Mouse (Mus musculus): ENCODE measurements around the gene Rps15. TPM values are rescaled to one million over a fixed set of nuclear protein-coding genes. Genes with fewer than 3 reads are reported as not detected.

The Rps15 gene
- total RNA-seq, 2 experiments from 2014 or later: 745 to 872 TPM

DNA sequence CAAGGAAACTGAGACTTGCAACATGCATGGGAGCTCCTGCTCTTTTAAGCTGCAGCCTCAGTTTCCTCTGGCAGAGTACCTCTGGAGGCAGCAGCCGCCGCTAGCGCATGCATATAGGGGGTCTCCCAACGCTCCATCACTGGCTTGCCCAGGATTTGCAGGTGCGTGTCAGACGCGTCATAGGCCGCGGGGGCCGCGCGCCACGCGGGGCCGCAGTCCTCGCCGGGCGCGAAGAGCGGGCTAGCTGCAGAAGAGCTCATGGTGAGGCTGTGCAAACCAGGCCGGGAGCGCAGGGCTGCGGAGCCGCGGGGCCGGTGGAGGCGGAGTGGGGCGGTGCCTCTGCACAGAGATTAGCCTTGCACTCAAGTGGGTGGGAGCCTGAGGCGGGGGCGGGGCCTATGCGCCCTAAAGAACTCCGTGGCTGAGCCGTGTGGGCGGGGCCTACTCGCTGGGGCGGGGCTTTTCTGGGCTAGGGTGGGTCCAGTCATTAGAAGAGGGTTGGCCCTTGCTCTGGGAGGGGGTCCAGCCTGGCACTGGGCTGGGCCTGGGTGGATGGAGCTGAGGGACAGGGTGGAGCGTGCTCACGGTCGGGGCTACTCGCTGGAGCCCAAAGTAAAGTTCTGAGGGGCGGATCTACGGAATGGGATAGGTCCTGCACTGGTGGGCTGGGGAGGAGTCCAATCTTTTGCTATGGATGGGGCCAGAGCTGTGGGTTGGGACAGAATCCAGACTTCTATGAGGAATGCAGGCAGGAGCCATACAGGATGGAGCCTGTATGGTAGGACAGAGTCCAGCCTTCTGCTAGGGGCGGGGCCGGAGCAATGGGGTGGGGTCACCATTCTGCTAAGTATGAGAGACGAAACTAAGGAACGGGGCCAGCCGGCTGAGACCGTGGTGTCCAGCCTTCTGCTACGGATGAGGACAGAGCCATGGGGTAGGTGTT is 31.3 kb upstream of the Rps15 start, which contains the start of the genes Gamt and Dazap1:
Gene Gamt, minus strand, starts transcription at position 371 of the 943 bp plus-strand sequence.
Gene Dazap1, plus strand, starts transcription at position 845 of the 943 bp plus-strand sequence.
- peak; percentile 98 to 99 for DNase-seq

DNA sequence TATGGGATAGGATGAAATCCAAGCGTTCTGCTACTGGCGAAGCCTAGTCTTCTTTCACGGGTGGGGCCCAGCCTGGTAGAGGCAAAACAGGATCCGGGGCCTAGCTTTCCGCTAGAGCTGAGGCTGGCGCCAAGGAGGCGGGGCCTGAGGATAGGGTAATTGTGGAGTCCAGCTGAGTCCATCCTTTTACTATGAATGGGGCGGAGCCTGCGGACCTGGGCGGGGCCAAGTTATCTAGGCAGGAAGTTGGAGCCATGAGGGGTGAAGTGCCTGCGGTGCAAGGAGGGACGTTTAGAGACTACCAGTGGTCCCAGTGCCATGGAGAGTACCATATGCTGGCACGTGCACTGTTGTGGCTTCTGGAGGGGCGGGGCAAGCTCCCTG is 30.7 kb upstream of the Rps15 start:
- peak; percentile 98 to 99 for DNase-seq

DNA sequence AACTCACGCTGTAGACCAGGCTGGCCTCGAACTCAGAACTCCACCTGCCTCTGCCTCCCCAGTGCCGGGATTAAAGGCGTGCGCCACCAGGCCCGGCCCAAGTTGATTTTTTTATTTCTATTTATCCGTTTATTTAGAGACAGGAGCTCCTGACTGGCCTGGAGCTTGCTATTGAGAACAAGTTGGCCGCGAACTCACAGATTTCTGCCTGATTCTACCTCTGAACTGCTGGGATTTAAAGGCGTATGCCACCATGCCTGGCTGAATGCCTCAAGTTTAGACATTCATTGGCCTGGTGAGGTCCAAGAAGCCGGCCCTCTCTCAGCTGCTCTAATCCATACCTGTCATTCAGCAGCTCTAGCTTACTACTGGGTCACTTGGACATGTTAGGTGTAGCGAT is 30.1 kb upstream of the Rps15 start:
- DNase-seq: no peak

DNA sequence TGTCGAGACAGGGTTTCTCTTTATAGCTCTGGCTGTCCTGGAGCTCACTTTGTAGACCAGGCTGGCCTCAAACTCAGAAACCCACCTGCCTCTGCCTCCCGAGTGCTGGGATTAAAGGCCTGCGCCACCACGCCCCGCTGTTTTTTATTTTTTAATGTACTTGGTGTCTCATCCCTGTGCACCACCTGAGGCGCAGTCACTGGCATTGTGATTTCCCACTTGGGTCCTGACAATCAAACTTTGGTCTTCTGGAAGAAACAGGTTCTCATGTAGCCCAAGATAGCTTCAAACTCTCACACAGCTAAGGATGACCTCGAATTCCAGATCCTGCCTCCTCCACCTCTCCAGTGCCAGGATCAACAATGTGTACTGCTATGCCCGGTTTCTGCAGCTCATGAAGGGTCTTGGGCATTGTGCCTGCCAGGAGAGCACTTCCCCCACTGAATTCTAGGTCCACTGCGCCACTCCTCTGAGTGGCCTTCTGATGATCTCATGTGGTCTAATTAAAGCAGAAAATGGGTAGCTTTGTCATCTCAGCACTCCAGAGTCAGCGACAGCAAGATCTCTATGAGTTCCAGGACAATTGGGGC is 29.4 kb upstream of the Rps15 start:
- no peak for DNase-seq

DNA sequence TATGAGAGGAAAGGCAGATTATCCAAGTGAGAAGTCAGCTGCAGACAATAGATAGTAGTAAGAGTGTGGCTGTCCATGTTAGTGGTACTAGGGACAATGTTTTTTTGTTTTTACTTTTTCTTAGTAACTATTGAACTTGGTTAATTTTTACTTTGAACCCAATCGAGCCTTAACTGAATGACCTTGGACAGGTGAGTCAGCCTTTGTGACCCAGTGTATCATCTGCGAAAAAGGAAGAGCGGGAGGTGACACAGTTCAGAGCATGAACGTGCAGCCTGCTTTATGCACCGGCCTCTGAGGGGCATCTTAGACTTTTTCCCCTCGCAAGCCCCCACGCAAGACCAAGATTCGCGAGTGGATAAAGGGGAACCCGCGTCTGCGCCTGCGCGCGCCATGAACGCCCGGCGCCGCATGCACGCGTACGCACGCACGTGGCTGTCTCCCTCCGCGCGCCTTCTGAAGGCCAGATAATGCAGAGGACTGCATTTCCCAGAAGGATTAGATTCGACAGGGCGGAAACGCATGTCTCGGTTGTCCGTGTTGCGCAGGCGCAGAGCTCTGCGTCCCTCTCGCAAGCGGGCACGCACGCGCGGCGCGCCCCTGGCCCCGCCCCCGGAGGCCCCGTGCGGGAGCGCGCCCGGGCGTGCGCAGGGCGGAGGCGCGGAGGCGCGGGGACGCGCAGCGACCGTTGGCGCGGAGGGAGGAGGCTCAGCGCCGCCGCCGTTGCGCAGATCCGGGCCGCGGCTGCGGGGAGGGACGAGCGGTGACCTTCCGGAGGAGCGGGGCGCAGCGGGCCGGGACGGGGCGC is 27.7 kb upstream of the Rps15 start:
- peak; percentile 97 to 99 for DNase-seq

DNA sequence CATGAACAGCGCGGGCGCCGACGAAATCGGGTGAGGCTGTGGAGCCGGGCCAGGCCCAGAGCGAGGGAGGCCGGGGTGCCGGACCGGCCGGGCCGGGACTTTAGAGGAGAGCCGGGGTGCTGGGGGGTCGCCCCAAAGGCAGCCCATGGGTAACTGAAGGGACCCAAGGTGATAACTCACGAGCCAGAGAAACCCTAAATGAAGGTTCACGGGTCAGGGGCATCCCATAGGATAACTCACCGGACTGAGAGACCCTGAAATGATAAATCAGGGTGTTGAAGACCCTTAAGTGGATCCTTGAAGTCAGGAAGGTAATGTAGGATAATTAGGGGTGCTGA is 27.1 kb upstream of the Rps15 start:
- DNase-seq: no peak

DNA sequence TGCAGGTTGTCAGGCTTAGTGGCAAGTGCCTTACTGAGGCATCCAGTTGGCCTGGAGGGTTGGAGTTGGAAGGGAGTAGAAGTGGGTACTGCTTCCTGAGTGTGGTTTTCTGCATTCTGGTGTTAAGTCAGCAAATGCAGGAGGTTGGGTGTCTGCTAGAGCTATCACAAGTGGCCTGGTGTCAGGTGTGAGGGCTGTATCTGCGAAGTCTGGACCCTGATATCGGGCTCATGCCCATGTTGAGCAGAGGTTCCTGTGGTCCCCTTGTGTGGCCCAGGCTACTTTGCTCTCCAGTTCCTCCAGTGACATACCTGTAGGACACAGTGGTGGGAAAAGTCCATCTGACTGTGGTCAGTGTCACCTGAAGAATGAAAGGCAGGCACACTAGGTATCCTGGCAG is 22.2 kb upstream of the Rps15 start:
- no peak for DNase-seq

DNA sequence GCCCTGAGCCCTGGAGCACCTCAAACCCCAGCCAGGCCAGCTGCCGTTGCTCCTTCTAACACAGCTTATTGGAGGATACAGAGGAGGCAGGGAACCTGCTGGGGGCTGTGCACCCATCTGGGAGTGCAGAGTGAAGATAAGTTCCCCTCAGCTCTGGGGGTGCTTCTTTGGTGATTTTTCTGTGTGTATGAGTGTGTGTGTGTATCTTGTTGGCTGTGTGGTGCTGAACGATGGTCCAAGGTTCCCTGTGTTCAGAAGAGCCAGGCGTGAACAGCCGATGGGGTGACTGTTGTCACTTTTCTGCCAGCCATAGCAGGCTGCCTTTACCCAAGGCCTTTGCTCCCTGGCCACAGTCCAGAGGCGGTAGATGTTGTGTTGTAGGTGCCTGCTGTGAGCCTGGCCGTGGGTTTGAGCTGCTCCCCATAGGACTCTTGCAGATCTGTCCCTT is 21.5 kb upstream of the Rps15 start:
- no peak for DNase-seq

DNA sequence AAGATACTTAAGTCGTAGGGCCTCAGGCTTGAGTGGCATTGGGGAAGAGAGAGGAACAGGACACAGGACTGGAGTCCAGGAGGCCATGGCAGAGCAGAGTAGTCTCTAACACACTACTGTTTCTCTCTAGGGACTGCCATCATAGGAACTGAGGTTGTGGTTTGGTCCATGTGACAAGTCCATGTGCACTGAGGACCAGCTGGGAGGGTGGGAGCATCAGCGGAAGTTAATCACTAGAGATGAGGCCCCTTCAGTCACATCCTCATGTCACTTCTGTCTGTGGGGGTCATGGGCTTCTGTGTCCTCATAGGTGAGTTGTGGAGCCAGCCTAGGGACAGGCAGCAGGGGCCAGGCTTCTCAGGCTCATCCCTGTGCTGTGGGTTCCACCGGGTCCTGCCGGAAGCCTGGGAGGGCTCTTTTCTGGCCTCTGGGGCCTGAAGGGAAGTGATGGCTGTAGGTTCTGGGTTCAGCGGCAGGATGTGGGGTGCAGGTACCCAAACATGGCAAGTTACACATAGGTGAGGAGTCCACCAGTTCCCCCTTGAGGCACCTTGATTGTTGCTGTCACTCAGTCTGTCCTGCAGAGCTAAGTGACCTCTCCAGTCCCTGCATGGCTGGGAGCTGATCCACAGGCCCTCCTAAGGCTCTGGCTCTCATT is 20.9 kb upstream of the Rps15 start:
- no peak for DNase-seq

DNA sequence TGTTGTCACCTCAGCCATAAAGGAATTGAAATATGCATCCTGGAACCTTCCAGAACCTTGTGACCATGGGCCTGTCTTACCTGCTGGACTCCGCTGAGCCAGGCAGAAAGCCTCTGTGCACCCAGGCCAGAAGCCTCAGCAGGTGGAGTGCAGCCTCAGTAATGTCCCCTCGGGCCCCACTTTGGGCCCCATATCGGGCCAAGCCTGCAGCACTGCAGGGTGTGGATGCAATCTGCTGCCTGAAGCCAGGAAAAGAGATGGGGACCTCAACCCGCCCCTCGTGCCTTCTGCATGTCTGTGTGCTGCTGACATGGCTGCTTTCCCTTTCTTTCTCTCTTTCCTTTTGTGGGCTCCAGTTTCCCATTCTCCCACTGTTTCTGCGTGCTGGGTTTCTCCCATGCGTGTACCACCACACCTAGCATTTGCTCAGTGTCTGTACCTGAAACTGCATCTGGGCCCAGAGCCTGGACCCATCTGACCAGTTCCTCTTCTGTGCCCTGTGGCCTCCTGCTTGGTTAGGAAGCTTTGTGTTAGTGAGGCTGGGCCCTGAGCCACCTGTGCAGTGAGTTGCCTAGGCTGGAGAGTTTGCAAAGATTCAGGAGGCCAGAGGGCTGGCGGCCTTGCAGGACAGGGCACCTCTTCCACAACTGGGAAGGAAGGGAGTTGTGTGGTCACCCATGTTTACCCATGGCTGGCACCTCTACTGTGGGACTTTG is 20.2 kb upstream of the Rps15 start:
- no peak for DNase-seq

DNA sequence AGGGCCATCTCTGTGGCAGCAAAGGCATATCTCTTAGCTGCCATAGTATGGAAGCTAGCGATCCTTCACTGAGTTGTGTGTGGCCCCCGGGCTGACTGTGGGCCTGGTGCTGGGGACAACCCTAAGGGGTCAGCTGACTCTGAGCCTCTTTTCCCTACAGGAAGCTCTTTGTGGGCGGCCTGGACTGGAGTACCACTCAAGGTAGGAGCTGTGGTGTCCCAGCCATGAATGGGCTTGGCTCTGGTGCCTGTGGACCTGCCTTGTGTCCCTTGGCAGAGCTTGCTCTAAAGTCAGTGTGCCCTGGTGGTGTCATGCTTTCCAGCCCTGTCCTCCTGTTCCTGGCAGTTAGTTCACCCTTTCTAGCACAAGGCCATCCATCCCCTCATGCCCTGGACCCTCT is 18.4 kb upstream of the Rps15 start:
- DNase-seq: no peak

DNA sequence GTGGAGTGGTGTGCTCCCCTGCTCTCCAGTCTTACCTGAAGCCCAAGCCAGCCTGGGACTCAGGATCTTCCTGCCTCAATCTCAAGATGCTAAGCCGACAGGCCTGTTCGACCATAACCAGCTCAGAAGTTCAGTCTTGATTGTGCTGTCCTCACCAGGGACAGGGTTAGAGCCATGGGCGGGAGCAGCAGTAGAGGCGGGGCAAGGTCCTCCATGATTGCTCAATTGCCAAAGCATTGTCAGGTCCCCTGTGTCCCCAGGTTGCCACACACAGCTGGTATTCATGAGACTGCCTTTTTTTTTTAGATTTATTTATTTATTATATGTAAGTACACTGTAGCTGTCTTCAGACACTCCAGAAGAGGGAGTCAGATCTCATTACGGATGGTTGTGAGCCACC is 16.0 kb upstream of the Rps15 start:
- DNase-seq: no peak

DNA sequence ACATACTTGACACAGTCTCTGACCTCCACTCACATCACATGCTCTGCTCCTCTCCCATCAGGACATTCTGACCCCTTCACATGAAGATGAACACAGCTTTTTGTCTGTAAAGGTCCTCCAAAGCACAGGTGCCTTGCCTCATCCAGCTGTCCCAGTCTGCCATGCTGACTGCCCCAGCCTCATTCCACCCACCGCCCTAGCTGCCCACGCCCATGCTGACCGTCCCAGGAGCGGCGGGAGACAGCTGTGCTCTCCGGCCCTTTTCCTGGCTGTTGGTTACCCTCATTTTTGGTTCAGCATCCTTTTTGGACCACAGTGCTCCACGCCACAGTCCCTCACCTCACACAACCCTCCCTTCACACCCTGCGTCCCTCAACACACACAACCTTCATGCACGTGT is 13.9 kb upstream of the Rps15 start:
- no peak for DNase-seq

DNA sequence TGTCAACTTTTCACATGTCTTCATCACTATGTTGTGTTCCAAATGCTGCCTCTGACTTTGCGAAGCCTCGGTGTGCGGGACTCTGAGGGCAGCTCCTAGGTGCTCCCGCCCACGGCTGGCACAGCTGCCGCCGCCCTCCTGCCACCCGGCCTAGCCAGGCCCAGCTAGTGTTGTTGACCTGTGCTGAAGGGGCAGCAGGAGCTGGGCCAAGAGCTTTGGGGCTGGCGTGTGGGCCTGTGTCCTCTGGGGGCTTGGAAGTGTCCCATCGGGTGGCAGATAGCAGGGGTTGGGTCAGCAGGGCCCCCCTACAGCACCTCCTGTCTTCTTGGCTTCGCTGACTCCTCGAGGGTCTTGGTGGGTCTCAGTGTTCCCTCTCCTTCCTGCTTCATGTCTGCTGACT is 13.0 kb upstream of the Rps15 start:
- no peak for DNase-seq

DNA sequence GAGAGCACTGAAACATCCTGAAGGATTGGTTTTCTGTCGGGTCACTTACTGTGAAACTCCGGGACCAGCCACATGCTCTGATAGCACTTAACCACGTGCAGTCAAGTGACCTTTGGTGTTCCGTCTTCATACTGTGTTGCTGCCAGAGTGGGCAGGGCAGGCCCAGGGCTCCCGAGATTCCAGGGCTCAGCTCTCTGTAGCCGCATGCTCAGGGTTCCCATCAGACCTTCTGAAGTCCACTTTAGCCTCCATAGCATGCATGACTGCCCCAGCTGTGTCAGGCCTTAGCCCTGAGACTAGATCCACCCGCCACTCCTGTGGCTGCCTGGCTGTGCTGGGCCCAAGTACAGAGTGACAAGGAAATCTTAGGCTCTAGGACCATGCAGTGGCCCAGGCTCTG is 10.9 kb upstream of the Rps15 start:
- peak; percentile 67 to 73 for DNase-seq

DNA sequence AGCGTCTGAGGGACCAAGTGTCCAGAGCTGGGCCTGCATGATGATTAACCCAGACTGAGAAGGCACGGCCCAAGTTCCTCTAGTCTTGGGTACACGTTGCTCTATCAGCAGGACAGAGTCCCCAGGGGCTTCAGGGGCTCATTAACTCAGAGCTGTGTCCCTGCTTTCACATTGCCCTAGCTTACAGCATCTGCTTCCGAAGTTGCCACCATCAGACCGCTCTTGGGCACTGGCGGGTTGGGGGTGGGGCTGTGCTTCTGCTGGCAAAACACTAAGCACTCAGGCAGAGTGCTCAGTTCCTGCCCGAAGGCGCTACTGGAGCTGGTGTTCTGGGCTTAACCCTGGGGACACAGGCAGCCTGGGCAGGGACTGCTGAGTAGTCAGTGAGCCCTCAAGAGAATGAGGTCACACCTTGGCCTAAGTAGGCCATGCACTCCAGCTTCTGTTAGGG is 10.3 kb upstream of the Rps15 start:
- DNase-seq: peak; percentile 53 to 67

DNA sequence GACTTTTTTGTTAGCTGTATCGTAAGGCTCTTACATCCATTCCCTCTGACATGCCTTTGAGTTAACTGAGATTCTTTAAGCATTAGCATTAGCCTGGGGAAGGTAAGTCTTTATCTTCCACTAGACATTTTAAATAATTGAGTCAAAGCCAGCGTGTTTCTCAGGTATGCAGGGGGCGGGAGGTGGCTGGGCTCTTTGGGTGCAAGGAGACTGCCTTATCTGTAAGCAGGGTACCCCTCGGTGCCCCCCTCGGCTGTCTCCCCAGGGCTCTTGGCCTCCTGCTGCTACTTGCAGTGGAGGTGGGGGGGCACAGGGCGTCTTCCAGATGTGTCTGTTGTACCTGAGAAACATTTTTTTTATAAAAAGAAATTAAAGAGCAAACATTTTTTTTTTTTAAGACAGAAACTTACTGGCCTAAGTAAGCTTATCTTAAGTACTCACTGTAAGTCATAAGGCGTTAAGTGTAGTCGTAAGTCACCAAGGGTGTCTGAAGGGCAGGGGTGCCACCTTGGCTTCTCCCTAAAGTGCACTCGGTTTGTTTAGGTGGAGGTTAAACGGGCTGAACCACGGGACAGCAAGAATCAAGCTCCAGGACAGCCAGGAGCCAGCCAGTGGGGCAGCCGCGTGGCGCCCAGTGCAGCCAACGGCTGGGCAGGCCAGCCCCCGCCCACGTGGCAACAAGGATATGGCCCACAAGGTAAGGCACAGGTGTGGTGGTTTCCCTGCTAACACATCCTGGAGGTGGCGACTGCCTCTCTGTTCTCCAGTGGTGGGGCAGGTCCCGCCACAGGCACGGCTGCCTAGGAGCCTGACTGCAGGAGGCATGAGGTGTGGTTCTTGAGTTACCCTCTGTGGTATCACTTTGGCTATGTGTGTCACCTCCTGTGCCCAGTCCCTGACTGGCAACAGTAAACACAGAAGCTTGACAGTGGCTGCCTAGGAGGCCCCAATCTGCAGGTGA is 9.5 kb upstream of the Rps15 start:
- DNase-seq: no peak

DNA sequence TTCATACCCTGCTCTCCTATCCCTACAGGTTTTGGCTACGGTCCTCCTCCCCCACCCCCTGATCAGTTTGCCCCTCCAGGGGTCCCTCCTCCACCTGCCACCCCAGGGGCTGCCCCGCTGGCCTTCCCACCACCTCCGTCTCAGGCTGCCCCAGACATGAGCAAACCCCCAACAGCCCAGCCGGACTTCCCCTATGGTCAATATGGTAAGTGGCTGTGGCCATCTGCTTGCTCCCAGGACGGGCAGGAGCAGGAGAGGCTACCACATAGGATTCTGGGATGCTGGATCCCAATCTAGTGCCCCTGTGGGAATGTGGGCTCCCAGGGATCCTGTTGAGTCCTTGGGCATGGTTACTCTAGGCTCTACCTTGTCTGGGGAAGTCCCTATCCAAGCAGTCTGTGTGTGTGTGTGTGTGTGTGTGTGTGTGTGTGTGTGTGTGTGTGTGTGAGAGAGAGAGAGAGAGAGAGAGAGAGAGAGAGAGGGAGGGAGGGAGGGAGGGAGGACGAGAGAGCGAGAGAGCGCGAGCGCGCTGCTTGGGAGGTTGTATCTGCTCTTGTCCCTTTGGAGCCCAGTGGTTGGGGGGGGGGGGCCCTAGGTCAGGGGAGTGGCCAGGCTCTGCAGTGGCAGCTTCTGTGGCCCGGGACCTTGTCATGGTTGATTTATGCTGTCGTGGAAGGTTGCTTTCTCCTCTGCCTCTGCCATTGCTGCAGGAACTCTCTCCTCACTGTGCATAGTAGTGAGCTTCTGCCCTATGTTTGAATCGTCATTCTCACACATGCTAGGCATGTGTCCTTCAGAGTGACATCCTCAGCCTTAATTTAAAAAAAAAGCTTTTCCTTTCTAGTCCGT is 6.8 kb upstream of the Rps15 start:
- DNase-seq: no peak

DNA sequence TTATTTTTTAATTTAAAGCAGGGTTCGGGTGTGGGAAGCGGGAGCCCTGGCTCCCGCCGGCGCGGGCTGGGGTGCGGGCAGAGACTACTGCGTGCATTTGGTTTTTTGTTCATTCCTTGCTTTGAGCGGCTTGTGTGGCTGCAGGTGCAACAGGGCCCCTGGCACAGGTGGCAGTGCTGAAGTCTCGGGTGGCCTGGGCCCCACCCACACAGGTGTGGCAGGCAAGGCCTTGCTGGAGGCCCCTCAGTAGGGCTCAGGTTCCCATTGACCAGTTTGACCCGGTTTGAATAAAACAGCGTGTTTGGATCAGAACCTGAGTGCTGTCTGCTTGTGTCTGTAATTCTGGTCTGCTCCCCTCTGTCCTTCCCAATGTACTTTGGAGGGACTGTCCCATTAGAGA is 4.2 kb upstream of the Rps15 start:
- DNase-seq: no peak
